Mouse (Mus musculus): ENCODE measurements around the gene Smg1.

DNA sequence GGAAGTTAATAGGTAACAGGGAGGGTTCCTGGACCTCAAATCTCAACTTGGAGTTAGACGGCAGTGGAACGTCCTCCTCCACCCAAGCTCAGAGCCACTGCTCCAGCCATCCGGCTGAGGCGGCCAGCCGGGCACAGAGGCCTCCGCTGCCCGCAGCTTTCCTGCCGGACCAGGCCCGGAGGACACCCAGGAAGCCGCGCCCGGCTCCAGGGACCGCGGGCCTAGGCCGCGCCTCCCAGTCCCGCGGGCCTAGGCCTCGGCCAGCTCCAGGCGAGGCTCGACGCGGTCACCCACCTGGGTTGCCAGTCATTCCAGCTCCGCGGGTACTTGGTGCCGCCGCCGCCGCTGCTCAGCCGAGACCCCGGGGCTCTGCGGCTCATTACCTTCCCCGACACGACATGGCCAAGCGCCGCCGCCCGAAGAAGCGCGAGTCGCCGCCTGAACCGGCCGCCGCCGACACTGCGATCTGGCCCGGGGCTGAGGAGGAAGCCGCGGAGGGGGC, 508 bp downstream of the Smg1 start:
- no peak for TF ChIP-seq CTCF (conservative IDR thresholded peaks at IDR 0.05 in 1 of 2, IDR thresholded peaks at IDR 0.05 in 1 of 2; ENCODE audit: low read depth in 2 of 2, low read length in 2 of 2)
- TF ChIP-seq ZC3H11A (IDR thresholded peaks at IDR 0.05; ENCODE audit: low read depth, low read length) = no peak
- no peak for TF ChIP-seq POLR2A (IDR thresholded peaks at IDR 0.05; ENCODE audit: low read depth, low read length)
- no peak for TF ChIP-seq MAZ (IDR thresholded peaks at IDR 0.05; ENCODE audit: low read depth, low read length)
- no peak for TF ChIP-seq RCOR1 (conservative IDR thresholded peaks at IDR 0.05; ENCODE audit: low read depth, low read length)
- TF ChIP-seq EP300 (IDR thresholded peaks at IDR 0.05; ENCODE audit: low read length) = no peak
- no peak for TF ChIP-seq ZKSCAN1 (IDR thresholded peaks at IDR 0.05; ENCODE audit: borderline replicate concordance, low read depth, low read length)
- no peak; the same call in 1 of the 2 replicates for TF ChIP-seq ZMIZ1 (IDR thresholded peaks at IDR 0.05; ENCODE audit: low read depth, low read length)
- no peak for TF ChIP-seq MAFK (IDR thresholded peaks at IDR 0.05; ENCODE audit: insufficient replicate concordance, low read length)
- no peak for TF ChIP-seq JUND (conservative IDR thresholded peaks at IDR 0.05; ENCODE audit: low read depth, low read length)
- no peak for TF ChIP-seq USF1 (IDR thresholded peaks at IDR 0.05; ENCODE audit: low read depth, low read length)
